Comparison of ENCODE assay signal across 8 mouse cellular contexts in genomic region chr2:22895282-22896273, GRCm38 (mm10). TPM values are rescaled to one million over a fixed set of nuclear protein-coding genes. Genes with fewer than 3 reads are reported as not detected.
A peak's percentile ranks its signal among the peaks of the same experiment; 100 is the strongest.
DNase-seq lines count a peak whose midpoint lies in the region; ATAC-seq lines count a peak whose summit lies in the region.

Gene Pdss1, plus strand, starts transcription at chr2:22895522.

- ATAC-seq in CD4-positive, CD25-positive, alpha-beta regulatory T cell, adult 4 months: peak; percentile 96
- peak; percentile 98 for ATAC-seq in heart, embryonic 14.5 days (ENCODE audit: insufficient number of reproducible peaks, insufficient read depth, low FRiP score, low read depth)
- ATAC-seq in liver, embryonic 13.5 days (ENCODE audit: low read depth): peak; percentile 99
- ATAC-seq in stomach, embryonic 16.5 days (ENCODE audit: insufficient read depth, low FRiP score): peak; percentile 98

- peak within 1 kb of the TSS; percentile 88 for H3K9ac ChIP-seq in heart, embryonic 14.5 days (ENCODE audit: low read length)
- peak within 1 kb of the TSS; percentile 89 for H3K9ac ChIP-seq in liver, embryonic 13.5 days
- H3K9ac ChIP-seq in stomach, embryonic 16.5 days (ENCODE audit: low read length): peak within 1 kb of the TSS; percentile 81

- DNase-seq in c-Kit-negative CD71-positive TER-119-positive erythroid progenitor cells, embryonic 14.5 days (ENCODE audit: low read depth, low spot score): peak; percentile 77
- DNase-seq in fibroblast of lung, adult 2 months (ENCODE audit: low read depth): peak; percentile 69
- DNase-seq in kidney, postnatal 14 days: peak; percentile 93
- DNase-seq in liver, embryonic 13.5 days: peak; percentile 85
- DNase-seq in neural tube, embryonic 10.5 days (ENCODE audit: extremely low spot score, low spot score): peak; percentile 91

- H3K4me3 ChIP-seq in heart, embryonic 14.5 days (ENCODE audit: control insufficient read depth in 1 of 2, insufficient read depth in 1 of 2, low read depth in 1 of 2, low read length in 2 of 2): peak within 1 kb of the TSS; percentile 86 to 93
- H3K4me3 ChIP-seq in liver, embryonic 13.5 days (replicated peaks): peak within 1 kb of the TSS; percentile 93
- peak within 1 kb of the TSS; percentile 91 for H3K4me3 ChIP-seq in stomach, embryonic 16.5 days (replicated peaks; ENCODE audit: low read length)

- H3K4me2 ChIP-seq in heart, embryonic 14.5 days (ENCODE audit: low read length): peak within 1 kb of the TSS; percentile 81
- H3K4me2 ChIP-seq in liver, embryonic 13.5 days: peak within 1 kb of the TSS; percentile 74
- H3K4me2 ChIP-seq in stomach, embryonic 16.5 days (ENCODE audit: low read depth, low read length): peak within 1 kb of the TSS; percentile 75

- peaks cover 8% of the 10 kb centered on the region; the same call in 1 of the 2 replicates for H3K36me3 ChIP-seq in heart, embryonic 14.5 days (ENCODE audit: control insufficient read depth, insufficient read depth, low read length)
- H3K36me3 ChIP-seq in liver, embryonic 13.5 days: peaks cover 4% of the 10 kb centered on the region
- H3K36me3 ChIP-seq in stomach, embryonic 16.5 days (ENCODE audit: control insufficient read depth, insufficient read depth, low read length): no peaks in the 10 kb centered on the region

- under 1% methylated on average over 81 of the region's 81 CpGs for WGBS in heart, embryonic 14.5 days
- under 1% methylated on average over 81 of the region's 81 CpGs for WGBS in liver, embryonic 13.5 days (ENCODE audit: insufficient replicate concordance)
- WGBS in stomach, embryonic 16.5 days: under 1% methylated on average over 81 of the region's 81 CpGs

- H3K27ac ChIP-seq in heart, embryonic 14.5 days (replicated peaks in 1 of 2; ENCODE audit: control insufficient read depth in 1 of 2, insufficient read depth in 1 of 2, low read depth in 2 of 2, low read length in 2 of 2): peak within 1 kb of the TSS; percentile 83
- H3K27ac ChIP-seq in liver, embryonic 13.5 days: peak within 1 kb of the TSS; percentile 84
- peak within 1 kb of the TSS; percentile 75 for H3K27ac ChIP-seq in stomach, embryonic 16.5 days (ENCODE audit: low read length)

- H3K4me1 ChIP-seq in heart, embryonic 14.5 days (ENCODE audit: control insufficient read depth in 2 of 2, insufficient read depth in 2 of 2, low read length in 2 of 2): peaks cover 0 to 5% of the 10 kb centered on the region in 2 experiments; a peak in 1 of 4 replicates
- H3K4me1 ChIP-seq in liver, embryonic 13.5 days (replicated peaks): peaks cover 20% of the 10 kb centered on the region
- no peaks in the 10 kb centered on the region; the same call in 1 of the 2 replicates for H3K4me1 ChIP-seq in stomach, embryonic 16.5 days (ENCODE audit: control insufficient read depth, insufficient read depth, low read length)

- H3K27me3 ChIP-seq in heart, embryonic 14.5 days (ENCODE audit: control insufficient read depth, insufficient read depth, low read length): no peaks in the 10 kb centered on the region
- no peaks in the 10 kb centered on the region for H3K27me3 ChIP-seq in liver, embryonic 13.5 days
- no peaks in the 10 kb centered on the region for H3K27me3 ChIP-seq in stomach, embryonic 16.5 days (ENCODE audit: control insufficient read depth, insufficient read depth, low read length)

- no peaks in the 10 kb centered on the region for H3K9me3 ChIP-seq in heart, embryonic 14.5 days (ENCODE audit: control insufficient read depth, low read length)
- no peaks in the 10 kb centered on the region for H3K9me3 ChIP-seq in liver, embryonic 13.5 days (replicated peaks)
- H3K9me3 ChIP-seq in stomach, embryonic 16.5 days (replicated peaks; ENCODE audit: control insufficient read depth, low read length): no peaks in the 10 kb centered on the region

RNA-seq across cellular contexts. Expression of gene Pdss1, which starts in this region (rescaled TPM):
- 1 to 10 TPM; 9.4 to 9.5 TPM for polyA plus RNA-seq in CD4-positive, CD25-positive, alpha-beta regulatory T cell, adult 4 months (2017; shearing (Covaris generic))
- polyA plus RNA-seq in heart, embryonic 14.5 days (2014; fragmentation: Nextera tagmentation; extraction: Ambion mirVana): 29.5 and 33.1 TPM in 2 replicates
- polyA plus RNA-seq in liver, embryonic 13.5 days (2015; fragmentation: Nextera tagmentation; extraction: Ambion mirVana): 19.1 and 22.8 TPM in 2 replicates
- polyA plus RNA-seq in stomach, embryonic 16.5 days (2015; fragmentation: Nextera tagmentation; extraction: Ambion mirVana): 18.8 and 22.0 TPM in 2 replicates

Comparison
In these comparisons a context has a peak if more than half of its experiments do, and no peak if none do; other contexts are left out.
1. Peak in every context shown above with its lines: DNase-seq, ATAC-seq, H3K4me3 ChIP-seq and H3K27ac ChIP-seq.